Mouse (Mus musculus) megakaryocyte, embryonic 14.5 days (primary cell): ENCODE results near the gene 2210010C04Rik.

ENCODE experiments used
- FLI1 ChIP-seq: IDR thresholded peaks from 2 replicates; pipeline ENCODE4 v1.6.1; 2012; ENCODE audit warnings: low read length, inconsistent platforms, mixed read lengths
- GATA1 ChIP-seq: IDR thresholded peaks from 3 replicates; pipeline ENCODE4 v1.6.1; 2012; ENCODE audit warnings: mixed read lengths, low read length, inconsistent platforms, borderline replicate concordance

- no peak for TF ChIP-seq GATA1
- no peak for TF ChIP-seq FLI1
Measured at GRCm38 (mm10) chr6:41032231-41032630, 3.1 kb downstream of the 2210010C04Rik start.
